Mouse (Mus musculus) CD4-positive naive resting alpha-beta T cell, adult 57 days (primary cell): ENCODE measurements around the gene Gnb4. TPM values are rescaled to one million over a fixed set of nuclear protein-coding genes. Genes with fewer than 3 reads are reported as not detected.

Experiments used
- total RNA-seq: library from RNA; stranded (reverse); gene quantifications from one replicate; pipeline ENCODE4 v1.2.4, GENCODE M21; 2023

Gene Gnb4
- 33.1 TPM for total RNA-seq

DNA sequence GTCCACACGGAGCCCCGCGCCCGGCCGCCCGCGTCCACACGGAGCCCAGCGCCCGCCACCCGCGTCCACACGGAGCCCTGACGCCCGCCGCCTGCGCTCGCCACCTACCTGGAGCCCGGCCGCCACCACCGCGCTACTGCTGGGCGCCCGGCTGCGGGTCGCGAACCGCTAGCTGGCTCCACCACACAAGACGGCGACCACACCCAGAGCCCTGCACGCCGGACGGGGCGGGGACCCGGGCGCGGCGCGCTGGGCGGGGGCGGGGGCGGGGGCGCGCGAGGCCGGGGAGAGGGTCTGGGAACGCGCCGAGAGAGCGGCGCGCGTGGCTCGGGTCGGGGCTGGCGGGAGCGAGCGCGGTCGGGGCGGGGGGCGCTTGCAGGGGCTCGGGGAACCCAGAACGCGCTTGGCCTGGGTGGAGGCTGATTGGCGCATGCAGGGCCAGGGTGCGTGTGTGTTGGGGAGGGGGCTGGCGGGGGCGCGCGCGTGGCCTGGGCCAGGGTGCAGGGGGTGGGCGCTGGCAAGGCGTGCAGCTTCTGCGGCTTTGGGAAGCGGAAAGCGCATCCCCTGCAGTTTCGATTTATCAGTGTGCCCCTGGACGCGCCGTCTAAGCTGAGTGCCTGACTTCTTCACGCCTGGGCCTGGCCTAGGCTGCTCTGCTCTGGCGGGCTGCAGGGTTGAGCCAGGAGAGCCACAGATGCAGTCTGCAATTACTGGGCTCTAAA, at the start of gene Gnb4:
Gene Gnb4 (minus strand): TSS at position 255 of the 722 bp plus-strand sequence.

Other genes starting within 250 kb of the Gnb4 start
- gene Pik3ca, start 218.9 kb downstream of the Gnb4 start, total RNA-seq = 42.1 TPM
- 0.68 TPM for gene Kcnmb3, start 124.4 kb downstream of the Gnb4 start, total RNA-seq
- gene Zfp639, start 106.3 kb downstream of the Gnb4 start, total RNA-seq = 37.4 TPM
- gene Mfn1, start 87.1 kb downstream of the Gnb4 start, total RNA-seq = 45.6 TPM
- gene Actl6a, start 89.7 kb upstream of the Gnb4 start, total RNA-seq = 57.6 TPM
- 70.1 TPM for gene Ndufb5, start 120.4 kb upstream of the Gnb4 start, total RNA-seq
- gene Mrpl47, start 121.0 kb upstream of the Gnb4 start, total RNA-seq = 6.7 TPM
- not detected for gene Usp13, start 201.0 kb upstream of the Gnb4 start, total RNA-seq